16 mouse cellular contexts compared by ENCODE assay signal in the genomic region with DNA sequence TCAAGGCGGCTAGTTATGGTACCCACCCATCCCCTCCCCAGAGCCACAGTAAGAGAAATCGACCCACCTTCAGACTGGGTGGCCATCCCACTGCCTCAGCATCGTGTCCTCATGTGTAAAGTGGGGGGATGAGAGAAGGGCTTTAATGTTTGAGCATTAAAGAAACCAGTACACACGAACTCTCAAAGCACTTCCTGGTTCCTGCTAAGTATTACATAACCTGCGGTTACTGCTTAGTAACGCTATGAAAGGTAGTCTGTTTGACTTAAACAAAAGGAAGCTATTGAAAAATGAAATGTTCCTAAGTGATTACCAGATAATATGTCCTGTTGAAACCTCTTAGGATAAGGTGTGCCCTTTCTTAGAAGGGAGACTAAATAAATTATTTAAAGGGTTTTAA. TPM values are rescaled to one million over a fixed set of nuclear protein-coding genes. Genes with fewer than 3 reads are reported as not detected.
DNase-seq lines count a peak whose midpoint lies in the region; ATAC-seq and TF ChIP-seq lines count a peak whose summit lies in the region.
"Had no signal": no experiment of that assay in that cellular context is flagged by ENCODE, and none has a peak within 500 bp of the region (broad histone marks: within the 10 kb centered on the region; RNA-seq: fewer than 3 reads in every experiment).

No protein-coding gene starts in this region.

- no peak for TF ChIP-seq RAD21 in CH12.LX (IDR thresholded peaks at IDR 0.05; ENCODE audit: low read depth, low read length)

- no peaks in the 10 kb centered on the region for H3K79me2 ChIP-seq in CH12.LX (replicated peaks; ENCODE audit: control insufficient read depth, extremely low read depth, insufficient read depth, poor library complexity, severe bottlenecking)

- H3K4me1 ChIP-seq in lung, adult 2 months (ENCODE audit: control insufficient read depth, insufficient read depth, low read length): peaks cover 4% of the 10 kb centered on the region; the same call in 1 of the 2 replicates
- H3K4me1 ChIP-seq in CH12.LX (ENCODE audit: control insufficient read depth in 1 of 2, insufficient read depth in 2 of 2): peaks cover 11 to 24% of the 10 kb centered on the region in 2 experiments
- H3K4me1 ChIP-seq in intestine, postnatal 0 days (replicated peaks; ENCODE audit: control insufficient read depth, insufficient read depth, low read length): 0 out of 2 replicates have a peak, but pooled peaks cover 4% of the 10 kb centered on the region
- H3K4me1 ChIP-seq: limb, embryonic 12.5 days; neural tube, embryonic 12.5 days had no signal

- H3K9ac ChIP-seq in CH12.LX (ENCODE audit: insufficient read depth, low read depth): no peak overlapping the region
- no peak overlapping the region for H3K9ac ChIP-seq in intestine, postnatal 0 days (ENCODE audit: low read depth, low read length)
- H3K9ac ChIP-seq: limb, embryonic 12.5 days; neural tube, embryonic 12.5 days had no signal

- H3K36me3 ChIP-seq in CH12.LX (replicated peaks in 1 of 2; ENCODE audit: control insufficient read depth in 1 of 2, insufficient read depth in 1 of 2, low read length in 1 of 2): no peaks in the 10 kb centered on the region
- no peaks in the 10 kb centered on the region for H3K36me3 ChIP-seq in intestine, postnatal 0 days (ENCODE audit: control insufficient read depth, insufficient read depth)
- H3K36me3 ChIP-seq: limb, embryonic 12.5 days; neural tube, embryonic 12.5 days had no signal

- TF ChIP-seq CTCF in lung, adult 2 months (IDR thresholded peaks at IDR 0.05; ENCODE audit: insufficient read depth, low read length): no peak
- no peak for TF ChIP-seq CTCF in CH12.LX (conservative IDR thresholded peaks at IDR 0.05 in 1 of 2, IDR thresholded peaks at IDR 0.05 in 1 of 2; ENCODE audit: low read depth in 2 of 2, low read length in 2 of 2)
- TF ChIP-seq CTCF in intestine, postnatal 0 days (IDR thresholded peaks at IDR 0.05; ENCODE audit: low read depth): no peak
- TF ChIP-seq CTCF in layer of hippocampus, adult 2 months (conservative IDR thresholded peaks at IDR 0.05): no peak

- TF ChIP-seq EP300 in CH12.LX (IDR thresholded peaks at IDR 0.05; ENCODE audit: low read length): no peak

- H3K9me3 ChIP-seq in CH12.LX (replicated peaks; ENCODE audit: low read length): no peaks in the 10 kb centered on the region
- H3K9me3 ChIP-seq in intestine, postnatal 0 days (ENCODE audit: control insufficient read depth): no peaks in the 10 kb centered on the region
- H3K9me3 ChIP-seq: limb, embryonic 12.5 days; neural tube, embryonic 12.5 days had no signal

- no peak overlapping the region for H3K27ac ChIP-seq in CH12.LX (ENCODE audit: insufficient read depth, low read depth)
- no peak overlapping the region for H3K27ac ChIP-seq in intestine, postnatal 0 days (ENCODE audit: low read depth, low read length)
- no peak overlapping the region for H3K27ac ChIP-seq in layer of hippocampus, adult 2 months
- H3K27ac ChIP-seq: hindbrain, postnatal 0 days; limb, embryonic 12.5 days; neural tube, embryonic 12.5 days had no signal

- peak; percentile 69 for ATAC-seq in intestine, postnatal 0 days
- ATAC-seq in neutrophil, adult 5-6 weeks (ENCODE audit: extremely low read depth, insufficient number of reproducible peaks, low FRiP score, poor library complexity, severe bottlenecking): peak; percentile 88
- ATAC-seq: hindbrain, postnatal 0 days had no signal

- TF ChIP-seq POLR2A in lung, adult 2 months (IDR thresholded peaks at IDR 0.05; ENCODE audit: borderline replicate concordance, extremely low read depth, low read depth, low read length): no peak
- TF ChIP-seq POLR2A in CH12.LX (IDR thresholded peaks at IDR 0.05; ENCODE audit: low read depth, low read length): no peak

- 52% methylated on average over 6 of the region's 6 CpGs for WGBS in lung, adult 2 months
- WGBS in intestine, postnatal 0 days: 57% methylated on average over 6 of the region's 6 CpGs

- DNase-seq in lung, adult 2 months: no peak
- no peak for DNase-seq in lung, postnatal 10 days
- DNase-seq in CH12.LX (ENCODE audit: extremely low read depth): peak; percentile 29
- DNase-seq in spleen, postnatal 10 days (ENCODE audit: low spot score in 2 of 2): no peak
- DNase-seq in kidney, adult 11 months: no peak
- DNase-seq in layer of hippocampus, adult 2 months (ENCODE audit: low spot score in 2 of 2): no peak
- DNase-seq: cerebellum, adult 8-10 months; embryo, embryonic 11 days; kidney, postnatal 4 days; midbrain, embryonic 14.5 days; retina, postnatal 1 day had no signal

- H3K4me3 ChIP-seq in lung, adult 2 months (replicated peaks; ENCODE audit: extremely low read depth, low read depth, low read length): peak overlapping the region; percentile 41
- no peak overlapping the region for H3K4me3 ChIP-seq in CH12.LX (replicated peaks in 1 of 3; ENCODE audit: low read depth in 2 of 3, low read length in 2 of 3, poor library complexity in 1 of 3)
- H3K4me3 ChIP-seq in intestine, postnatal 0 days (ENCODE audit: low read depth, low read length): no peak overlapping the region
- H3K4me3 ChIP-seq in layer of hippocampus, adult 2 months: no peak overlapping the region
- H3K4me3 ChIP-seq: limb, embryonic 12.5 days; neural tube, embryonic 12.5 days had no signal

- 0 out of 2 replicates have a peak overlapping the region, but pooled peaks have one; percentile 1 for H3K4me2 ChIP-seq in CH12.LX (ENCODE audit: insufficient read depth, low read depth, poor library complexity, severe bottlenecking)
- H3K4me2 ChIP-seq in intestine, postnatal 0 days (replicated peaks; ENCODE audit: low read depth): no peak overlapping the region
- H3K4me2 ChIP-seq: limb, embryonic 12.5 days; neural tube, embryonic 12.5 days had no signal

- no peaks in the 10 kb centered on the region for H3K27me3 ChIP-seq in CH12.LX (replicated peaks)
- no peaks in the 10 kb centered on the region for H3K27me3 ChIP-seq in intestine, postnatal 0 days (replicated peaks; ENCODE audit: control insufficient read depth, insufficient read depth, low read length)
- H3K27me3 ChIP-seq: limb, embryonic 12.5 days; neural tube, embryonic 12.5 days had no signal

- dilution Hi-C loops in CH12.LX (cut with MboI; ENCODE audit: extremely low pct_ligation_motif_present, extremely low pct_unique_long_range_greater_than_20kb, low sequenced_read_pairs): no loop called here

- in situ Hi-C loops in CH12.LX (cut with MboI; ENCODE audit: low pct_ligation_motif_present, low pct_unique_long_range_greater_than_20kb, low sequenced_read_pairs): loop anchor here (25.0 kb wide), 1 partner anchor 645 kb away; no protein-coding TSS in a partner anchor

TF ChIP-seq in CH12.LX, 34 proteins besides CTCF, POLR2A, EP300 and RAD21:
- TF ChIP-seq ELF1 (IDR thresholded peaks at IDR 0.05; ENCODE audit: low read depth, low read length): peak; percentile 92
- no peak for TF ChIP-seq ZNF384 (IDR thresholded peaks at IDR 0.05; ENCODE audit: low read depth, low read length)

RNA-seq across cellular contexts. Expression of gene Lmo4, which starts 26.9 kb away (rescaled TPM):
- polyA plus RNA-seq in lung, adult 2 months (2012; rRNA removed): 68.5 and 71.7 TPM in 2 replicates
- total RNA-seq in CH12.LX (2012; rRNA removed) (34.5 and 46.3 TPM in 2 replicates), CH12.LX (2014; rRNA removed) (51.1 and 57.6 TPM in 2 replicates)
- 51.5 and 64.0 TPM in 2 replicates for polyA plus RNA-seq in CH12.LX (2012; ENCODE audit: insufficient read length, low read depth)
- 23.5 and 26.3 TPM in 2 replicates for polyA plus RNA-seq in intestine, postnatal 0 days (2015; fragmentation: Nextera tagmentation; extraction: Ambion mirVana)
- 51.7 and 58.0 TPM in 2 replicates for total RNA-seq in neutrophil, adult 5-6 weeks (2017)
- 100 to 1,000 TPM; 226 to 236 TPM for total RNA-seq in layer of hippocampus, adult 2 months (2021)
